Mouse (Mus musculus) liver, postnatal 0 days (tissue): ENCODE data around the gene Gm11559.

Experiments
- CTCF ChIP-seq: sonication (generic); IDR thresholded peaks from 2 replicates; pipeline ENCODE4 v1.5.1; 2016; ENCODE audit warnings: antibody characterized with exemption, low read depth
- EP300 ChIP-seq: IDR thresholded peaks from 2 replicates; pipeline ENCODE4 v1.6.1; 2016; ENCODE audit warnings: antibody characterized with exemption, low read depth, mild to moderate bottlenecking

GRCm38 (mm10) chr11:99846746-99847145, 17.5 kb upstream of the Gm11559 start:
- TF ChIP-seq EP300 (no peak), CTCF (no peak)
